Mouse (Mus musculus) c-Kit-positive CD71-negative TER-119-negative erythroid progenitor cells, embryonic 14.5 days (primary cell): Measurements from ENCODE around the gene Slc5a10.

Source experiments
- DNase-seq: peaks from one replicate; pipeline ENCODE4 v3.0.0-alpha.2; 2013; ENCODE audit warnings: low read depth

The Slc5a10 gene

DNA sequence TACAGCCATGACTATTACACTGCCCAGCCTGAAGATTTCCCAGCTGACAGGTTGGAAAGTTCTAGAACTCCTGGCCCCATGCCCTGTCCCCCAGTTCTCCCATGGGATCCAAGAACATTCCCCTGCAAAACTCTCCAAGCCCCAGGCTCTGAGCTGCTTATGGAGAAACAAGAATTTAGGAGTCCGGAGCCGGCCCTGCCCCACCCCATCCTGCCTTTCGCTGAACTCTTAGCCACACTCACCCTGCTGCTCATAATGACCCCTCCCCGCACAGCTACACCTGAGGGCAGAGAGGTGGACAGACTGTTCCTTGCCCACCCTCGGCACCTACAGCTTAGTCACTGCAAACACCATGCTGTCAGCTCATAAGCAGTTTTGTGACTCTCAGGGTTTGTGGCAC lies 52.8 kb downstream of the Slc5a10 start:
- no peak for DNase-seq

DNA sequence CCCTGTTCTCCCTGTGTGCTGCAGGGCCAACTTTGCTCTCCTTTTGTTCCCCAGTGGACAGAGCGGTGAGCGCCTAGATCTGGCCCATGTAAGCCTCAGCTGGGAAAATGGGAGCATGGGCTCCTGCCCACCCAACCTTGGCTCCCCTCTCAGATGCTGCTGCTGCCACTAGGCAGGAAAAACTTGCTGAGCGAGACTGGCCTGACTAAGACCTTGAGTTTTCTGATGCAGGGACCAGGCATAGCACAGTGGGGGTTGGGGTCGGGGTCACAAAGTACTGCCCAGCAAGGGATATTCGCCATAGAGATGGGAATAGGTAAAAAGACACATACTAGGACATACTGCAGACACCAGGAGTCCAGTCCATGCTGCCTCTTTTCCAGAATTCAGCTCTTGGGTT lies 53.4 kb downstream of the Slc5a10 start:
- DNase-seq: no peak

DNA sequence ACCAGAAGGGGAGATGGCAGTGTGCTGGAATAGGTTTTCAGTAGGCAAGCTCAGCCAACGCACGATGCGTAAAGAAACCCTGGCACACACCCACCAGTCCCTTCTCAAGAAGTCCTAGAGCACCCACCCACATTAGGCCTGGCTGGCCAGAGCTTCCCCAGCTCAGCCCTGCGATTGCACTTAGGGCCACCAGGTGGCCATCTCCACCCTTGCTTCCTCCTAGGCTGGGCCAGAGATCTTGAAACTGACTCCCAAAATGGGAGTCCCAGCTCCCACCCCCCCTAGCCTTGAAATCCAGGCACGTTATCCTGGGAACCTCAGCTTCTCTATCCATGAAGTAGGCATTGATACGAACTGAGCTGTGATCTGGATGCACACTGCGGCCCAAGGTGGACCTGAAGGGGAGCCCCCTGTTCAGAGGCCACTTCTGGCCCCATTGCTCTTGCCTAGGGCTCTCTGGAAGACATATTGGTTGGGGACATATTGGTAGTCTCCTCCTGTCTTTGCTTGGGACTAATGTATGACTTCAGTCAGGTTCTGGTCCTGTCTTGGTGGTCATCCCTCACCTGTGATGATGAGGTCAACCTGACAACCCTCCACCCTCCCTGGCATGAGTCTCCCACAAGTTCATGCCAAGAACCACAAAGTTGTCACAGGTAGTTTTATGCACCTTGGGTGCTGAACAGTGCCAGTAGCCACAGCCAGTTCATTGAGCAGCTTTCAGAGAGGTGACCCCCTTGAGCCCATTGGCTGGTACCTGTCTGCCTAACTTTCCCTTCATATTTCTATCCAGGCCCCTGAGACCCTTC lies 54.4 kb downstream of the Slc5a10 start:
- DNase-seq: no peak

DNA sequence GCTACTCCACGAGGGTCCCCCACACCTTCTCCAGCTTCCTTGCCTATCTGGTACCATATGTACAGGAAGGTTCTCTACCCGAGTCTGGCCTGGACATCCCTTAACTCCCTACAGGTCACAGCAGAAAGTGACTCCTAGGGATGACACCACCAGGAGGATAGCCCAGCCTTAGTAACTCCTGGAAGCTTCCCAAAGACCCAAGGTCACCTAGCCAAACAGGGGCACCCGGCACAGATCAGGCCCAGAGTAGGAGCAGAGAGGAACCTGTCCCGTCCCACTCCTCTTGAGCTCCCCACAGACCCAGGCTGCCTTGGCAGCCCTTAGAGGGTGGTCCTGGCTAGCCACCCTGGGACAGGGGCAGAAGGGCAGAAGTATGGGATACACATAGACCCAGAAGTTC lies 55.2 kb downstream of the Slc5a10 start:
- no peak for DNase-seq

DNA sequence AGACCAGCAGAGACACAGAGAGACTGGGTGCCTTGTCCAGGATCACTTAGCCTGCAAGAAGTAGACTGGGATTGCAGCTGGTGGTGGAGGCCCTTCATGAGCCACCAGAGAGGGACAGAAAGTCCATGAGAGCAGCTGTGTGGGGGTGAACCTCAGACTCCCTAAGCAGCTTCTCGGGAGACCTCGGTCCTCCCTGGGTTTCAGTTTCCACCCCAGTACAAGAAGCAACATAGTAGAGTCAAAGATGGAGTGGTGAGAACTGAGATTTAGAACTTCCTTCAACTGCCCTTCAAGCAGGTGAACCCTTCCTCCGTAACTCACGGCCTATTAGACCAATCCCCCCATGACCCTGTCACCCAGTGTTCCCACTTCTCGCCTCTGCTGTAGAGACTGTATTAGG lies 58.4 kb downstream of the Slc5a10 start:
- no peak for DNase-seq

DNA sequence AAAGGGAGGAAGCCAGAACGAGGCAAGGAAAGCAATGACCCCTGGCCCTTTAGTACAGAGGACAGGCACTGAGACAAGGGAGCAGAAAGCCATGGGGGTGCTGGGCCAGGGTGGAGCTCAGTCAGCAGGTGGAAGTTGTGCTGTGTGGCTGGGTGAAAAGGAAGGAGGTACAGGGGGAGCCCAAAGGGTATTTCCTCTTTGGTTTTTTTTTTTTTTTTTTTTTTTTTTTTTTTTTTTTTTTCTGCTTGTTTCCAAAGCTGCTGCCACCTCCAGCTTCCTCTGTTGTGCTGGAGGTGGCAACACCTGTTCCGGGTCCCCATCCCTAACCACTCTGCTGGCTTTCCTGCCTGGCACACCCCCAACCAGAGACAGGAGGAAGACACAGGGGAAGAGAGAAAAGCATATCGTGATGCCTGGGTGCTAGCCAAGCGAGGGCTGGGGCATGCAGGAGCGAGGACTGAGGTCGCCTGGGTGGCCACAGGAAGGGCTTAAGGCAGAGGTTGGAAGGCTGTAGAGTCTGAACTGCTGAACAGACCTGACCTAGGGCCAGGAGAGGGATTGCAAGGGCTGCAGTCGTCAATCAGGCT lies 59.7 kb downstream of the Slc5a10 start:
- DNase-seq: no peak

DNA sequence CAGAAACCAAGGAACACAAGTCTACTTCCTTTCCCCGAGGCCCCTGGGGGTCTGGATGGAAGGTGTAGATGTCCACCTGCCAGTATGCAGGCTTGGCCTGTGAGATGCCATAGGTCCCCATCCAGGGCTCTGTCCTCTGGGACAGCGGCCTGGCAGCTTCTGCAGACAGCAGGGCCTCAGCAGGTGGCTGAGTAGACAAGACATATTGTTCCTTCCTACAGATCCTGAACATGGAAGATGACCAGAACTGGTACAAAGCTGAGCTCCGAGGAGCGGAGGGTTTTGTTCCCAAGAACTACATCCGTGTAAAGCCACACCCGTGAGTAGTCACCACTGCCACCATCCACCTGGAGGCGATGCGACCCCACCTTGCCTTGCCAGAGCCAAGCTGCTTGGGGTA lies 60.6 kb downstream of the Slc5a10 start:
- no peak for DNase-seq

DNA sequence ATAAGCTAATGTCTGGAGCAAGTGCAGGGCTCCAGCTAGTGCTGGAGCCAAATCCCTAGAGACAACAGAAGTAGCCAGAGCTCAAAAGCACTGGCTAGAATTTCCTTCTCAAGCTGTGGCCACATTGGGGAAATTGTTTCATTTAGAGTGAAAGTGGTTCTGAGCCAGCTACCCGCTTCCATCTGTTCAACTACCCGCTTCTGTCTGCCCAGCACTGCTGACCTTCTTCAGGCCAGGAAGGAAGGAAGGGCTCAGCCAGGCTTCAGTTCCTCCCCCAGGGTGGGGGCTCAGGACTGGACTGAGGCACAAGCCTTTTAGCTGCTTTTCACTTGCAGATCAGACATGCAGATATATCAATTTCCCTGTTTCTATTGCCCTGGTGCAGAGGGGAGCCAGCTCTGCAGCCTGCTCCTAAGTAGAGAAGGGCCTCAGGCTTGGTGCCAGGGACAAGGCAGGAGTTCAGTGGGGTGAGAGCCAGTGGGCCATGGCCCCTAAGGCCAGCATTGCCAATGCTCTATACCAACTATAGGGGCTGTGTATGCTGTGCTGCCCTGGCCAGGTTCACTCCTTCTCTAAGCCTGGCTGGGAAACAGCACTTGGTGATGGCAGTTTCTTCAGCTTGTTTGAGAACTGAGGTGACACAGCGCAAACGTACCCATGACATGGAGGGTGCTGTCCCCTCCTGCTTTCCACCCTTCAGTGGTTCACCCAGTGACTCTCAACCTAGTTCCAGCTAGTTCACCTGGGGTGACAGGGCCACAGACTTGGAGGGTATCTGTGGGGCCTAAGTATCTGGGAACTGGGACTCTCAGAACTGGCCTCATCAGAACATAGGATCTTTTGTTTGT lies 61.4 kb downstream of the Slc5a10 start:
- DNase-seq: no peak

DNA sequence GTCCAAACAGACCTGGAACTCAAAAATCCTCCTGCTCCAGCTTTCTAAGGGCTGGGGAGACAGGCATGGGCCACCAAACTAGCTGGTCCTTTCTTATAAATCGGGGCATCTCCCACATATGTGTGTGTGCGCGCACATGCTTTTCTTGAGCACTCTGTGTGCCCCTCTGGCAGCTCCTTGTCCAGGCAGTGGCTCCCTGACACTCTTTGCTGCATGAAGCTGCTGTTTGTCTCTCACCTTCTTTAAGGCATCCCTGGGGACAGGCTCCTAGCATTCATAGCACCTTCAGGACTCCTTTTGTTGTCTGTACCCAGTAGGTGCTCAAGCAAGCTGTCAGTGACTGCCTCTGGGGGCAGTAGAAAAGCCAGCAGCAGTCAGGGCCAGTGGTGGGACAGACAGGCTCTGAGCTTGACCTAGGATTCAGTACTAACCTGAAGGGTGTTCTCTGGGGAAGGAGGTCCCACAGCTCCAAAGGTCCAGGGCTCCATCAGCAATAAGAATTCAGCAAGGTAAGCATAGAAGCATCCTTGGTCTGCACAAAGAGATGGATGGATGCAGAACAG lies 62.2 kb downstream of the Slc5a10 start:
- no peak for DNase-seq

DNA sequence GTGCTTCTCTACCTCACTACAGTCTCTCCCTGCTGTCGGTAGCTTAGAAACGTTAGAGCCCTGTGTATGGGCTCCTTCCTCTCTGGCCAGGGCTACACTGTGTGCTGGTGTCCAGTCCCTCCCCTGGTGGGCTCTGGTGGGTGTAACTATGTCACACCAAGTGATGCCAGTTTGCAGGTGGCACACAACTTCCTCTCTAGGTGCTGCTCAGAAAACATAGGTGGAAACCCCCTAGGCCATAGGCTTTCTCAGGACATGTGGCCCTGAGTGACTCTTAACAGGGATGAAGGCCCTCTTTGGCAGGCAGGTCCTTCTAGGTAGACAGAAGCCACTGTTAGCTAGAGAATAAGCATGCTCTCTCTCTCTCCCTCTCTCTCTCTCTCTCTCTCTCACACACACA lies 63.2 kb downstream of the Slc5a10 start:
- no peak for DNase-seq

DNA sequence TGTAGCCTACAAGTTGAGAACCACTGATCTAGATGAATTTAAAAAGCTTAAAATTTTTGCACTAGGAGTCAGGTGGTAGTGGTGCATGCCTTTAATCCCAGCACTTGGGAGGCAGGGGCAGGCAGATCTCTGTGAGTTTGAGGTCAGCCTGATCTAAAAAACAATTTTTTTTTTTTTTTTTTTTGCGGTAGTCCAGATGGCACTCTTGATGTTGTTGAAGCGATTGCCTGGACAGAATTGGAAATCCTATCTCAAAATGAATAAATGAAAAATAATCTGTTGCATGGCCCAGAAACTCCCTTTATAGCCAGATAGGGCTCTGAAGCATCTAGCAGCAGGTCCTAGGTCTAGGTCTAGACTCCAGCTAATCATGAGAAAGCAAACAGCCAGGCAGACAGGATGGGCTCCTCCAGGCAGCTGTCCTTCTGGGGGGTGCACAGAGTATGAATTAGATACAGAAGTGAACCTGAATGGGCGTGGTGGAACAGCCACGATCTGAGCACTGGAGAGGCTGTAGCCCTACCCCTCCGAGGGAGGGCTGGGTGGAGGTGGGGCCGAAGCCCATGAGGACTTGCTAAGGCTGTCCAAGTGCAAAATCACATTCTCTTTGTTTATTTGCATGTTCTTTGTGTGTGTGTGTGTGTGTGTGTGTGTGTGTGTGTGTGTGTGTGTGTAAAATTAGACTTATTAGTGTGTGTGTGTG lies 64.3 kb downstream of the Slc5a10 start:
- DNase-seq: no peak

DNA sequence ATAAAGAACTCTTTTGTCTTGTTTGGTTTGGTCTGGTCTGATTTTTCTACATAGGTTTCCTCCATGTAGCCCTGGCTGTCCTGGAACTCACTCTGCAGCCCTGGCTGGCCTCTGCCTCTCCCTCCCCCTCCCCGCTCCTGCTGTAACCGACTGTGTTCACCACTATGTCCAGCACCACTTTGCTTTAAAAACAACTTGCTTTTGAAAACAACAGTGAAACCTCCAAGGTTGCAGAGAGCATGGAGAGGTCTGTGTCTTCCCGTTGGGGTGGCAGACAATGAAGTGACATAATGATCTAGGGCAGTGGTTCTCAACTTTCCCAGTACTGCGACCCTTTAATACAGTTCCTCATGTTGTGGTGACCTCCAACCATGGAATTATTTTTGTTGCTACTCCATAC lies 65.0 kb downstream of the Slc5a10 start:
- no peak for DNase-seq

DNA sequence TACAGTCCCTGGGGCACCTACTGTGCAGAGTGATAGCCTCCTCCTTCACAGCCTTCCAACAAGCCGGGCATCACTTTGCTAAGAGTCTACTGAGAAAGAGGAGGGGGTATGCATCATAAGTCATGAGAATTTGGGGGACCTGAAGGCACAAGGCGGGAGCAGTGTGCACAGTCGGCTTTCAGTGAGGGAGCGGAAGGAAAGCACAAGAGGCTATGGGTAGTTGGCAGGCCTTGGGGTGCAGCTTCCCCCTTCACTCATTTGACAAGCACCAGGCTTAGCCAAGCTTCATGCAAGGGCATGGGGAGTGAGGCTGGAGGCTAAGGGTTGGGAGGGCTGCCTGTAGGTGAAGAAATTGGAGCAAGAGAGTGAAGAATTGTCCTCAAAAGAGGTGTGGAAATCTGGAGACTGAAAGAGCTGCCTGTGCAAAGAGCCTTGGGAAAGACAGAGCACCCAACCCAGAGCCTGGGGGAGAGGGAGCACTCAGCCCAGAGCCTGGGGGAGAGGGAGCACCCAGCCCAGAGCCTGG lies 65.8 kb downstream of the Slc5a10 start:
- DNase-seq: no peak

DNA sequence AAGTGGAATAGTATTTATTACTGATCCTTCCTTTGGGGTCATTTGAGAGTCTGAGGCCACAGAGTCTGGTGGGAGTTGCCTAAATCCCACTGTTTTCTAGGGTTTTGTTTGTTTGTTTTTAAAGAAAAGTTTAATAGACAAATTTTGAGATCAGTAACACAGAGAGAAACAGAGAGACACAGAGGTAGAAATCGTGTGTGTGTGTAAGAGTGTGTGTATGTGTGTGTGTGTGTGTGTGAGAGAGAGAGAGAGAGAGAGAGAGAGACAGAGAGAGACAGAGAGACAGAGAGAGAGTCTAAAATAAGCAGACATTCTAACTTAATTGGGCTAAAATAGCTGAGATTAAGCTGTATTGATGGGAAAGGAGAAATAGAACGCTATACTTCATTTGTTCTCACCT lies 67.1 kb downstream of the Slc5a10 start:
- DNase-seq: no peak

DNA sequence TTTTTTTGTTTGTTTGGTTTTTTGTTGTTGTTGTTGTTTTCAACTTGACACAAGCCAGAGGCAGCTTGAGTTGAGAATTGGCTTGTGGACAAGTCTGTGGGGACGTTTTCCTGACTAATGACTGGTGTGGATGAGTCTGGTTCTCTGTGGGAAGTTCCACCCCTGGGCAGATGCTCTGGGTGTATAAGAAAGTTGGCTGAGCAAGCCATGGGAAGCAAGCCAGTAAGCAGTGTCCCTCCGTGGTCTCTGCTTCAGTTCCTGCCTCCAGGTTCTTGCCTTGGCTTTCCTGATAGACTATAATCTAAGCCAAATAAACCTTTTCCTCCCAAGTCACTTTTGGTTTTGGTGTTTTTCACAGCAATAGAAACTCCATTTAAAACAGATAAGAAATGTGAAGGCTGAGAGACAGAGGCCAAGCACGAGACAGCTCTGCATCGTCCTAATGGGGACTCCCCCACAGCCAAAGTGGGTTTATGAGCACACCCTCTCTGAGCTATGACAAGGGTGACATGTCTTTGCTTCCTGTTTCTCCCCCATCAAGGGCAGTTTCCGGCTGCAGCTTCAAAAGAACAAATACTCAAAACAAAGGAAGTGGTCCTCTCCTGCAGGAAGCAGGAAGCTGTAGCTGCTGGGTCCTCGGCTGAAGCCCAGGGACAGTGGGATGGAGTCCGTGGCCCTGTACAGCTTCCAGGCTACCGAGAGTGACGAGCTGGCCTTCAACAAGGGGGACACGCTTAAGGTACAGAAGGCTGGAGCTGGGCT lies 67.8 kb downstream of the Slc5a10 start, which contains the start of gene Grap:
TSS of gene Grap (plus strand) at position 580 of the 762 bp plus-strand sequence.
- DNase-seq: no peak

DNA sequence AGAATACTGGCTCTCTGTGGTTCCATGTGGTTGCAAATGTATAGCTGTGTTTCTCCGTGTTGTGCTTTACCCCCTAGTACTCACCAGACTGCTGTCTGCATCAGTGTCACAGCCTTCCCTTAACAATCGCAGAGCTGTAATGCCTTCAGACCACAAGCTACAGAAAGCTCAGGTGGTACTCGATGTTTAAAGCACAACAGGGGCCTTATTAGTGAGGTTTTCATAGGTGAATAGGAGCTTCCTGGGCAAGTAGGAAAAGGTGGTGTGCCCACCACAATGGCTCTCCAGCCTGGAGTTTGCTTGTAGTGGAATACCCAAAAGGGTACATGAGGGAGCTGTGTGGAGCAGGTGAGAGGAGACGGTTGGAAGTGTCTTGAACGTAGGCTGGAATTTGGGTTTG lies 68.4 kb downstream of the Slc5a10 start:
- DNase-seq: no peak

DNA sequence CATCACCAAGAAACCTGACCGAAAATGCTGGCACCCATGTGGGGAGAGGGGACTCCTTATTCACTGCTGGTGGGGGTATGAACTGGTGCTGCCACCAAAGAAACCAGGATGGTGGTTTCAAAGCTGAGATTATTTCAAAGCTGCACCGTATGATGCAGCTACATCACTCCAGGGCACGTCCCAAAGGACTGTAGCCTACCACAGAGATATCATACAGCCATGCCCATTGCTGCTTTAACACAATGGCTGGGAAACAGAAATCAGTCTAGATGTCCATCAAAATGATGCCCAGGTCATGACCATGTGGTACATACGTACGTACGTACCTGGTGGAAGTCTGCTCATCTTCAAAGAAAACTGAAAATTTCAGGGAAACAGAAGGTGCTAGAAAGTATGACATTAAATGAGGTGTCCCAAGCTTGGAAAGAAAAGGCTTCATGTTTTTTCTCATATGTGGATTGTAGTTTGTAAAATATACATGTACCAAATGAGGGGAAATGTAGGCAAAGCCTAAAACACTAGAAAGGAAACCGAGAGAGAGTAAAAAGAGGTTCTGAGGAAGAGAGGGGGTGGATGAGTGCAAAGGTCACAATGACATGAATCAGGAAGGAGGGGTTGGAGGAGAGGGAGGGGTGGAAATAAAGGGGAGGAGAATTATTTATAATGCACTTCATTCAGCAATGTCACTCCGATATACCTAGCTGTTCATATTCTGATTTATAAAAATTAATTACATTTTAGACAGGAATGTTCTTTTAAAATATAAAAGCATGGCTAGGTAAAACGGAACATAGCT lies 70.0 kb downstream of the Slc5a10 start:
- DNase-seq: no peak

DNA sequence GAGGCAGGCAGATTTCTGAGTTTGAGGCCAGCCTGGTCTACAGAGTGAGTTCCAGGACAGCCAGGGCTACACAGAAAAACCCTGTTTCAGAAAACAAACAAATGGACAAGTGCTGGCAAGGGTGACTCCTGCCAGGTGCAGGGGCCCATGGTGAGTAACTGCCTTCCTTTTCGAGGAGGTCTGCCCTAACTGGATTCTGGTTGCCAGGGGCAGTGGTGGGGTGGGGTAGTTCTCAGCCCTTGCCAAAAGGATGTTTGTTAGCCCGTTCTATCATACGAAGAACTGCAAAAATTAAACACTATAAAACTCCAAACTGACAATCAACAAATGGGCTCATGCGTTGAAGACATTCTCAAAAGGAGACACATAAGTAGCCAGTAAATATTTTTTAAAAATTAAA lies 71.0 kb downstream of the Slc5a10 start:
- no peak for DNase-seq

DNA sequence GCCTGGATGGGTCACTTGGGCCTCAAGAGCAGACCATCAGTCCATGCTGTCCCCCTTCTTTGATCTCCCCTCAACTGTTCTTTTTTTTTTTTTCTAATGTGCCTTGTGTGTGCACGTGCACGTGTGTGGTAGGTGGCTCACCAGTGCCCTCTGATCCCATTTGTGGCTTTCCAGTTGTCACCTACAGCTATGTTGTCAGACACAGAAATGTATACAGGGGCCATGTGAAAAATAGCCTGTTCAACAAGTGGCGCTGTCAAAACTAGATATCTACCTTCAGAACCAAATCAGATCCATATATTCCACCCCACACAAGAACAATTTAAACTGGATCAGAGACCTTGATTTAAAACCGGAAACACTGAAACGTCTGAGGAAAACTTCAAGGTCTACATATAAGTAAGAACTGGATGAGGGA lies 71.5 kb downstream of the Slc5a10 start:
- DNase-seq: no peak

DNA sequence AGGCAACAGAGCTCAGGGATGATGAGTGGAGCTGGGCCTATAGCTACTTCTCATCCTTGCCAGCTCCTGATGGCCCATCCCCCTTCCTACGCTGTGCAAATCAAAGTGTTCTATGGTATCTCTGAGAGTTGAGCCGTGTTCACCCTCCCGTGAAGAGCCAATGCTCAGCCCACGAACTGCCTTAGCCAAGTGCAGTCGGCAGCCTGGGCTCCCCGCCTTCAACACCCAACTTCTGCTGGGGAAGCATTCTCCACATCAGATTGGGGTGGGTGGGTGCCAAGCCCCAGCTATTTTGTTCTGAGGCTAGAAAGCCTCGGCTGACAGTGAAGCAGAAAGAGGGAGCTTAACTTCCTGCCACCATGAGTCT lies 71.9 kb downstream of the Slc5a10 start:
- no peak for DNase-seq
